Mouse (Mus musculus) ES-E14 (cell line): Measurements from ENCODE around the gene Xrcc6.

ENCODE experiments used
- CHD2 ChIP-seq: IDR thresholded peaks from 2 replicates; pipeline ENCODE4 v1.6.1; 2014; ENCODE audit warnings: mild to moderate bottlenecking, low read depth, low read length, inconsistent platforms
- HCFC1 ChIP-seq: IDR thresholded peaks from 2 replicates; pipeline ENCODE4 v1.6.1; 2012; ENCODE audit warnings: low read length, inconsistent platforms, borderline replicate concordance; ENCODE audit not compliant: insufficient read depth
- MAFK ChIP-seq: IDR thresholded peaks from 2 replicates; pipeline ENCODE4 v1.6.1; 2014; ENCODE audit warnings: mild to moderate bottlenecking, low read depth, low read length, inconsistent platforms; ENCODE audit not compliant: insufficient read depth
- ZC3H11A ChIP-seq: IDR thresholded peaks from 2 replicates; pipeline ENCODE4 v1.6.1; 2012; ENCODE audit warnings: low read depth, mild to moderate bottlenecking, inconsistent platforms, low read length, borderline replicate concordance
- ZNF384 ChIP-seq: IDR thresholded peaks from 2 replicates; pipeline ENCODE4 v1.6.1; 2012; ENCODE audit warnings: low read depth, low read length, inconsistent platforms

- TF ChIP-seq ZC3H11A (no peak), HCFC1 (no peak), MAFK (no peak), CHD2 (no peak), ZNF384 (no peak)
These were observed 76.3 kb downstream of the Xrcc6 start for GRCm38 (mm10) chr15:82063909-82064308.
